Mouse (Mus musculus): Measurements from ENCODE around the gene Ccdc51. TPM values are rescaled to one million over a fixed set of nuclear protein-coding genes. Genes with fewer than 3 reads are reported as not detected.
A peak's percentile ranks its signal among the peaks of the same experiment; 100 is the strongest.

Gene Ccdc51
- total RNA-seq, 2 experiments from 2014 or later: 8.0 to 8.6 TPM

- DNase-seq (ENCODE audit: extremely low spot score in 1 of 2, low spot score in 2 of 2): no peak
- no peak overlapping the region for H3K27ac ChIP-seq
- H3K4me3 ChIP-seq: no peak overlapping the region
- TF ChIP-seq CTCF (IDR thresholded peaks at IDR 0.05): no peak
- intact Hi-C loops (cut with DNase I): no loop called here
These were observed 8.2 kb downstream of the Ccdc51 start for GRCm38 (mm10) chr9:109090446-109090845.

- intact Hi-C loops (cut with DNase I): no loop called here
- Histone ChIP-seq H3K27ac (no peak overlapping the region), H3K4me3 (no peak overlapping the region)
- no peak for DNase-seq (ENCODE audit: extremely low spot score in 1 of 2, low spot score in 2 of 2)
- no peak for TF ChIP-seq CTCF (IDR thresholded peaks at IDR 0.05)
These were observed 9.5 kb downstream of the Ccdc51 start for GRCm38 (mm10) chr9:109091802-109092201.

- intact Hi-C loops (cut with DNase I): no loop called here
- no peak for DNase-seq (ENCODE audit: extremely low spot score in 1 of 2, low spot score in 2 of 2)
- no peak overlapping the region for H3K4me3 ChIP-seq
- no peak for TF ChIP-seq CTCF (IDR thresholded peaks at IDR 0.05)
- H3K27ac ChIP-seq: no peak overlapping the region
These were observed 10.5 kb downstream of the Ccdc51 start for GRCm38 (mm10) chr9:109092799-109093198.

GRCm38 (mm10) chr9:109093786-109094552, 11.7 kb downstream of the Ccdc51 start:
- Histone ChIP-seq H3K4me3 (no peak overlapping the region), H3K27ac (no peak overlapping the region)
- no peak for TF ChIP-seq CTCF (IDR thresholded peaks at IDR 0.05)
- DNase-seq (ENCODE audit: extremely low spot score in 1 of 2, low spot score in 2 of 2): no peak
- intact Hi-C loops (cut with DNase I): no loop called here

GRCm38 (mm10) chr9:109094553-109095136, 12.4 kb downstream of the Ccdc51 start:
- peak overlapping the region; percentile 75 for H3K4me3 ChIP-seq
- peak overlapping the region; percentile 92 for H3K27ac ChIP-seq
- DNase-seq (ENCODE audit: extremely low spot score in 1 of 2, low spot score in 2 of 2): no peak
- intact Hi-C loops (cut with DNase I): no loop called here
- TF ChIP-seq CTCF (IDR thresholded peaks at IDR 0.05): no peak

GRCm38 (mm10) chr9:109095137-109095982, 13.1 kb downstream of the Ccdc51 start, which contains the start of gene Plxnb1:
Gene Plxnb1 (plus strand): TSS chr9:109095389.
- intact Hi-C loops (cut with DNase I): no loop called here
- TF ChIP-seq CTCF (IDR thresholded peaks at IDR 0.05): no peak
- Histone ChIP-seq H3K4me3 (peak within 1 kb of the TSS; percentile 75), H3K27ac (peak within 1 kb of the TSS; percentile 92)
- peak; percentile 60 to 75 for DNase-seq (ENCODE audit: extremely low spot score in 1 of 2, low spot score in 2 of 2)

GRCm38 (mm10) chr9:109096251-109096661, 14.0 kb downstream of the Ccdc51 start:
- DNase-seq (ENCODE audit: extremely low spot score in 1 of 2, low spot score in 2 of 2): no peak
- peak overlapping the region; percentile 75 for H3K4me3 ChIP-seq

GRCm38 (mm10) chr9:109096856-109097255, 14.6 kb downstream of the Ccdc51 start:
- intact Hi-C loops (cut with DNase I): no loop called here
- H3K4me3 ChIP-seq: peak overlapping the region; percentile 75
- no peak for TF ChIP-seq CTCF (IDR thresholded peaks at IDR 0.05)
- peak overlapping the region; percentile 92 for H3K27ac ChIP-seq
- DNase-seq (ENCODE audit: extremely low spot score in 1 of 2, low spot score in 2 of 2): no peak

More at GRCm38 (mm10) chr9:109096251-109096661, 14.0 kb downstream of the Ccdc51 start:
- intact Hi-C loops (cut with DNase I): no loop called here
- TF ChIP-seq CTCF (IDR thresholded peaks at IDR 0.05): no peak
- H3K27ac ChIP-seq: peak overlapping the region; percentile 92

GRCm38 (mm10) chr9:109097291-109097690, 15.0 kb downstream of the Ccdc51 start:
- DNase-seq (ENCODE audit: extremely low spot score in 1 of 2, low spot score in 2 of 2): no peak
- intact Hi-C loops (cut with DNase I): no loop called here
- Histone ChIP-seq H3K4me3 (peak overlapping the region; percentile 75; the same call in 1 of the 2 replicates), H3K27ac (peak overlapping the region; percentile 92)
- no peak for TF ChIP-seq CTCF (IDR thresholded peaks at IDR 0.05)

GRCm38 (mm10) chr9:109097831-109098230, 15.5 kb downstream of the Ccdc51 start:
- TF ChIP-seq CTCF (IDR thresholded peaks at IDR 0.05): no peak
- DNase-seq (ENCODE audit: extremely low spot score in 1 of 2, low spot score in 2 of 2): peak; percentile 36 to 71
- peak overlapping the region; percentile 58 for H3K27ac ChIP-seq
- peak overlapping the region; percentile 16; the same call in 1 of the 2 replicates for H3K4me3 ChIP-seq
- intact Hi-C loops (cut with DNase I): no loop called here

GRCm38 (mm10) chr9:109098366-109098765, 16.1 kb downstream of the Ccdc51 start:
- no peak for DNase-seq (ENCODE audit: extremely low spot score in 1 of 2, low spot score in 2 of 2)
- intact Hi-C loops (cut with DNase I): no loop called here
- Histone ChIP-seq H3K4me3 (peak overlapping the region; percentile 16; the same call in 1 of the 2 replicates), H3K27ac (peak overlapping the region; percentile 58)
- TF ChIP-seq CTCF (IDR thresholded peaks at IDR 0.05): no peak
